Mouse (Mus musculus) cortical plate, adult 2 months (tissue): Measurements from ENCODE around the gene Gnl2.

Experiments
- CTCF ChIP-seq: fragments of 200-500 bp; IDR thresholded peaks from 2 replicates; pipeline ENCODE4 v1.5.1; 2011; ENCODE audit warnings: mild to moderate bottlenecking, control low read depth, low read length; ENCODE audit not compliant: insufficient read depth; ENCODE audit errors: extremely low read depth
- POLR2A ChIP-seq: fragments of 200-500 bp; IDR thresholded peaks from 2 replicates; pipeline ENCODE4 v1.6.1; 2011; ENCODE audit warnings: mild to moderate bottlenecking, low read length, control low read depth; ENCODE audit not compliant: insufficient read depth; ENCODE audit errors: extremely low read depth

- TF ChIP-seq POLR2A (no peak), CTCF (no peak)
Observed at GRCm38 (mm10) chr4:124972316-124972715, 44.1 kb upstream of the Gnl2 start.
